Mouse (Mus musculus) CH12.LX (cell line): ENCODE data around the gene Hand1.

ENCODE experiments used
- CTCF ChIP-seq, 2 experiments: IDR thresholded peaks in 1 of 2; conservative IDR thresholded peaks in 1 of 2; 2 replicates each; pipeline ENCODE4 v1.5.1; 2011 to 2012; ENCODE audit warnings: low read depth in 2 of 2, low read length in 2 of 2, improper control_type of control experiment in 1 of 2, inconsistent platforms in 1 of 2, mild to moderate bottlenecking in 1 of 2, moderate library complexity in 1 of 2
- POLR2A ChIP-seq: IDR thresholded peaks from 2 replicates; pipeline ENCODE4 v1.6.1; 2011; ENCODE audit warnings: low read depth, mild to moderate bottlenecking, improper control_type of control experiment, low read length
- USF1 ChIP-seq: IDR thresholded peaks from 2 replicates; pipeline ENCODE4 v1.6.1; 2014; ENCODE audit warnings: low read depth, mild to moderate bottlenecking, inconsistent platforms, low read length, improper control_type of control experiment

DNA sequence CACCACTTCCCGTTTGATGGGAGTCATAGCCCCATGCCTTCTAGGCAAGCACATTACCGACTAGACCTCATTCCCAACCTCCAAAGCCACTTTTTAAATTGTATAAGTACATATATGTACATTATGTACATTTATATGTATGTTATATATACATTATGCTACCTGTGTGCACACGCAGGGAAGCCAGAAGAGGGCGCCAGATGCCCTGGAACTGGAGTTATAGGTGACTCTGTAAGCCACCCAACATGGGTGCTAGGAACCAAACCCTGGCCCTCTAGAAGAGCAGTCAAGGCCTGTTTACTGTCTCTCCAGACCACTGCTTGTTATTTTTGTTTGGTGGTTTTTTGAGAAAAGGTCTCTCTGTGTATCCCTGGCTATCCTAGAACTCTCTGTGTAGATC is 14.4 kb downstream of the Hand1 start:
- TF ChIP-seq CTCF (conservative IDR thresholded peaks at IDR 0.05 in 1 of 2, IDR thresholded peaks at IDR 0.05 in 1 of 2; ENCODE audit: low read depth in 2 of 2, low read length in 2 of 2) (peak in 1 of 2 experiments; percentile 43; a peak in 2 of 4 replicates), USF1 (no peak), POLR2A (no peak)
